Mouse (Mus musculus) adrenal gland, postnatal 25 days (tissue): ENCODE measurements around the gene Stat5a. TPM values are rescaled to one million over a fixed set of nuclear protein-coding genes. Genes with fewer than 3 reads are reported as not detected.
A peak's percentile ranks its signal among the peaks of the same experiment; 100 is the strongest.

Source experiments
- DNase-seq: peaks from one replicate; pipeline ENCODE4 v3.0.0; 2021; ENCODE audit warnings: mixed read lengths
- total RNA-seq: library from RNA; stranded (reverse); gene quantifications from 2 replicates; pipeline ENCODE4 v1.2.3, GENCODE M21; 2021

The Stat5a gene
- total RNA-seq, 1 experiment from 2014 or later = 54.5 TPM

GRCm38 (mm10) chr11:100897294-100898231 lies 38.4 kb downstream of the Stat5a start:
- no peak for DNase-seq

GRCm38 (mm10) chr11:100898441-100899199 lies 39.5 kb downstream of the Stat5a start:
- DNase-seq = no peak

- DNase-seq = no peak
Measured at GRCm38 (mm10) chr11:100904580-100905351, 45.6 kb downstream of the Stat5a start.

DNA sequence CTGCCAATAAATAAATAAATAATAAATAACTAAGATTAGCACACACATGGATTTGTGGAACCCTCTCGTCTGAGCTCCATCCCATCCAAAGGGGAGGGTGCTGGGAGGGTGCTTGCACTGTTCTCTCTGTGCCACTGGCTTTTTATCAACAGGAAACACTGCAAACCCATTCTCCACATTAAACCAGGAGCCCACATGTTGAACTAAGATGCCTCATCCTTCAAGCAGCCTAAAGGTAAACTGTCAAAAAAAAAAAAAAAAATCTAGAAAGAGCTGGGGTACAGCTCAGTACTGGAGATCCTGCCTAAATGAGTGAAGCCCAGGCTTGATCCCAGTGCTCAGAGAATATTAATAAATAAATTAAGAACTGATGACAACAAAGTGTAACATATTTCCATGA lies 46.8 kb downstream of the Stat5a start:
- no peak for DNase-seq

DNA sequence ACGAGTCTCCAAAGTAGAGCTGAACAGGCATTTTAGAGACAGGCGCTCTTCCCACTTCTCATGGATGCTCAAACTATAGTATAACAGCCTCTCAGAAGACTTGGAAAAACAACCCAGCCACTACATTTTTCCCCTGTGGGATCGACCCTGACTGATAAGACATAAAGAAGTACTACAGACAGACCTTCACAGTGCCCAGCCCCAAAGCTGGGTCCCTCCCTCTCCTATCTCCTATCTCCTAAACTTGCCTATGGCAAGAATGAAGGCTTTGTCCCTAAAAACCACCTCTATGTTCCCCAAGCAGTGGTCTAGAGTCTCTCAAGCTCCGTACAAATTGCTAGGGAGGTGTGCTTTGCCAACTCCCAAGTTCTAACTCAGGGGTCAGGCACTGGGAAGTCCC lies 47.7 kb downstream of the Stat5a start:
- no peak for DNase-seq

- DNase-seq = no peak
Measured at GRCm38 (mm10) chr11:100908112-100908511, 49.0 kb downstream of the Stat5a start.

DNA sequence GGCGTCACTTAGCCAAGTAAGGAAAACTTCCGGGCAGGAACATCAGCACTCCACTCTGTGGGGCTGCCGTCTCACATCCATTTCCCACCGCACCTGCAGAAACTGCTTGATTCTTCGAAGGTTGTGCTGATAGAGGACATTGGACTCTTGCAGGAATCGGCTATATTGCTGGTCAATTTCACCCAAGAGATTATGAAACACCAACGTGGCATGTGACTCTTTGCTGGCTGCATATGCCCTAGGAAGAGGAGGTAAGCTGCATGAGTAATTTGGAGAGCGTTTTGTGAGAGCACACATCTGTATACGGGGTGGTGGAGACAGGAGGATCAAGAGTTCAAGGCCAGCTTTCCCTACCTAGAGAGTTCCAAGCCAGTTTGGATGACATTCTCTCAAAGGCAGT lies 49.4 kb downstream of the Stat5a start:
- no peak for DNase-seq

DNA sequence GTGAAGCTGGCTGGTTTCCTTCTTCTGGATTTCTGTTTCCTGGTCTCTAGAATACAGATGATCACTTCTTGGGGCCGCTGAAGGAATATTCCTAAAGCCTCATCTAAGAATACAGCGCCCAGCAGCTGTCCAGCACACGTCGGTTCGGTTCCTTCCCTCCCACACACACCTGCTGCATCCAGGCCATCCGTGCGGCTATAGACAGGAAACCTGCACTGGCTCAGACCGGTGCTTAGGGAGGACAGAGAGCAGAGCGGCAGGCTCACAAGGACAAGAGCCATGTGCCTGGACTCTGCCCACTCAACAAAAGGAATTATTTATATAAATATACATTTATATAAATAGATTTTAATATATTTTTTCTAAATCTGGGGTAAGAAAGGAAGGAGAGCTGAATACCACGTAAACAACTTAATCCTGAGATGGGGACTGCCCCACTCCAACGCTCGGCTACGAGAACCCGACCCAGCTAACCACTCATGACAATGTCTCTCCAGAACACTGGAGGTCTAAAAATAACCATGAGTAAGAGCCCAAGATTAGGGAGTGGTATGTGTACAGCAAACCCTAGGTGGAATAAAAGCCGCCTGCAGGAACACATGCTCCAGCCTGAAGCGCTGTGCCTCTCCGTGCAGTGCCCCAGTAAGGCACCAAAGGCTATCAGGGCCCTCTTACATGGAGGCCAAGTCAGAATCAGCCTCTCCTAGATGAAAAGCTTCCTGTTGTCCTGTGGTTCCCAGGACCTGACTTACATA lies 53.4 kb downstream of the Stat5a start:
- no peak for DNase-seq

DNA sequence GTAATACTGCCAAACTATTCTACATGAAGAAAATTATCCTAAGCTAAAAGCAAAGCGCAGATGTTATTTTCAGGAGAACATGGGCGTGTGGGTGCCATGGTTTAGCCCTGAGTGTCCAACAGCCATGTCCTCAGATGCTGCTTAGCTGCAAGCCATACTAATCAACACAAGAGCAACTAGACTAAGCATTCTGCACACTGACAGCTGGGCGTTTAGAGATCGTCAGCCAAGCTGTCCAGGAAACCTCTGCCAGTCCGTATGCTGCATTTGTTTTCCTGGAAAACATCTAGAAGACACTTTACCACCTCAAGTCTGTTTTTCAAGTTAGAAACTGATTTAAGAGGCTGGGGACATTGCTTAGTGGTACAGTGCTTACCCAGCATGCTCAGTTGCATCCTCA lies 55.3 kb downstream of the Stat5a start:
- no peak for DNase-seq

DNA sequence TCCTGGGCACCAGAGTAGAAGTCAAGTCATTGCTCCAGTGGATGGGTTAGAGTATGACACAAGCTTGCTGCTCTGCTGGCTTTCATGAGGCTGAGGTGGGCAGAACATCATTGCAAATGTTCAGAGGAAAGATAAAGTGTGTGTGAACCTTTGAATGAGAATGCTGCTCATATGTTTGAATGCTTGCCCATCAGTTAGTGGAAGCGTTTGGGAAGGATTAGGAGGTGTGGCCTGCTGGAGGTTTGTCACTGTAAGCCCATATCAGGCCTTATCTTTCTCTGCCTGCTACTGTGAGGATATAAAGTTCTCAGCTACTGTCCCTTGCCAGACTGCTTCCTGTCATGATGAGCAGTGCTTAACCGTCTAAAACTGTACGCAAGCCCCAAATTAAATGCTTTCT lies 55.9 kb downstream of the Stat5a start:
- DNase-seq = no peak

DNA sequence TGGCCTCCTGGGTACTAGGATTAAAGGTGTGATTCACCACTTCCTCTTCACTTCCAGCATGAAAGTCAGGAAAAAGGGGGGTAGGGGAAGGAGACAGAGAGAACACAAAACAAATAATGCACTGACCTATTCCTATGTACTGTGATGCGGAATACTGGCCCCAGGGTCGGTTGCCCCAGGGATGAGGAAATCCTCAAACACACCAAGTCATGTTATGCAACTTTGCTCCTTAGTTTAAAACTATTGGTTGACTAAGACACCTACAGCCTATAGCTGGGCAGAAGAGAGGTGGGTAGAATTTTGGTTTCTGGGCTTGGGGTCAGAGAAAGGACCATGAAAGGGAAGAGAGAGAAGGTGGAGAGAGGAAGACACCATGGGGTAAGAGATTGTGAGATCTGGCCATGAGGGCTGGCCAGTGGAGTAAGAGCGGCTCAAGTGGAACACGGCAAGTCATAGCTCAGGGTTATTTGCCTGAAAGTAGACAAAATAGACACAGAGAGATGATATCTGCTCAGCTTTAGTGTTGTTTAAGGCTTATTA lies 57.4 kb downstream of the Stat5a start:
- DNase-seq = no peak

GRCm38 (mm10) chr11:100918007-100918406 lies 58.9 kb downstream of the Stat5a start:
- no peak for DNase-seq

DNA sequence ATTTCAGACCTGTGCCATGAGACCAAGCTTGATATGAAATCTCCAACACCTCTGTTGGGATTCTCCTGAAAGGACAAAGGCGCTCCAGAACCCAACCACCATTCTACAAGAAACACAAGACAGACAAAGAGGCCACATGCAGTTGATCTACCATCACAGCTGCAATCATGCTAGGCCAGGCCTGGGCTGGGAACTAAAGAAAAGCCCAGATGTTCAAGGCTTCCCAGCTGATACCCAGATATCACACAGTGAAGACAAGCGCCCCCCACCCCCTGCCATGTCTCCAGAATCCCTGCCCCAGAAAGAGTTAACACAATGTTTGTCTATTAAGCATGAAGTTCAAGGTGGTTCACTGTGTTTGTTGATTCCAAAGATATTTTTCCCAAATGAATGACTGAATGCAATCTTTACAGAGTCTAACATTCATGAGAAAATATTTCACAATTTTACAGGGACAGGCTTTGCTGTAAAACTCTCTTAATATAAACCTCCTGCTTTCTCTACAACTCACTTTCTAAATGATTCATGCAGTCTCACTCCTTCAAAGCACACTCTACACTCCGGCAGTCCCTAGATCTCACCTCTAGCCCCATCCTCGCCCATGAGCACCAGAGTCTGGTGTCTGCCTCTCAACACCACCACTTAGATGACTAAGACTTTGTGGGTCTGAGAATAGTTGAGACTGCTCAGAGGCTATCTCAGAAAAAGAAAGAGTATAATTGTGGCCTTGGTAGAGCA lies 61.9 kb downstream of the Stat5a start:
- no peak for DNase-seq

GRCm38 (mm10) chr11:100924386-100924919 lies 65.3 kb downstream of the Stat5a start:
- no peak for DNase-seq

GRCm38 (mm10) chr11:100927386-100927785 lies 68.2 kb downstream of the Stat5a start:
- DNase-seq = no peak

- DNase-seq = no peak
Measured at GRCm38 (mm10) chr11:100930611-100931010, 71.5 kb downstream of the Stat5a start.

DNA sequence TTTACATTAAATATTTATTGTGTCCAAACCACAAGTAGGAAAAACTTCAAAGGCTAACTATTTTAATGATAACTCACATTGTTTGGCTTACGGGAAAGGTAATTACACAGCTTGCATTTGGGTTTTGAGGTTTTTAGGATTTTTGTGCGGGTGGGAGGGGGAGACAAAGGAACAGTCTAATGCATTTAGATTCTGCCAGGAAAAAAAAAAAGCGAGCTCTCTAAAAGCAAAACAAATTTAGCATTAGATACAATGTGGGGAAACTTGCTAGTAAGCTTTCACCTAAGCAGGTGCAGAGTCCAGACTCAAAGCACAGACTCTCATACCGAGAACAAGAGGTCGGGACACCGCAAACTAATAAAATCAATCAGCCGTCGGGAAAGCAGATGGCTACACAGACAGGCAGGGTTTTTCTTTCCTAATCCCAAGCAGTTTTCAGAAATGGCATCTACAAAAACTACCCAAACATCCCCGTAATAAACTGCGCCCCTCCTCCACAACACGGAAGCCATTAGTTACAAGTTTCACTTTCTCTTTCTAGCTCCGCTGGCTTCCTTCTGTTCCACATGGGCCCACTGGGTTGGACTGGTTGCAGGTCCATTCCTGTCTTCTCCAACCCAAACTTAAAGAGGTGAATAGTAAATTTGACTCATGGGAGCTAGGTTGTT lies 72.2 kb downstream of the Stat5a start:
- DNase-seq = peak; percentile 24
